Mouse (Mus musculus) midbrain, embryonic 14.5 days (tissue): Measurements from ENCODE around the gene Ap1s2. TPM values are rescaled to one million over a fixed set of nuclear protein-coding genes. Genes with fewer than 3 reads are reported as not detected.

Experiments
- ATAC-seq: fragments of 200-750 bp; cut with Nextera tagmentation; 2 replicates; pipeline ENCODE4 v1.8.0; 2017; ENCODE audit warnings: moderate number of reproducible peaks, moderate library complexity; ENCODE audit not compliant: low FRiP score, low TSS enrichment
- DNase-seq: peaks from one replicate; pipeline ENCODE4 v3.0.0-alpha.2; 2015
- H3K27ac ChIP-seq: fragments of 300-500 bp; sonication (generic); replicated peaks from 2 replicates; pipeline ENCODE4 v1.5.1; 2014; ENCODE audit warnings: mild to moderate bottlenecking, low read depth, low read length, moderate library complexity
- H3K27me3 ChIP-seq: fragments of 300-500 bp; sonication (generic); 2 replicates; pipeline ENCODE4 v1.6.1; 2014; ENCODE audit warnings: low read length, control low read depth, mixed read lengths; ENCODE audit not compliant: control insufficient read depth, insufficient read depth
- H3K36me3 ChIP-seq: fragments of 300-500 bp; sonication (generic); 2 replicates; pipeline ENCODE4 v1.6.1; 2014; ENCODE audit warnings: low read length, control low read depth; ENCODE audit not compliant: control insufficient read depth, insufficient read depth
- H3K4me1 ChIP-seq: fragments of 300-500 bp; sonication (generic); 2 replicates; pipeline ENCODE4 v1.6.1; 2014; ENCODE audit warnings: mild to moderate bottlenecking, antibody characterized with exemption, low read length, control low read depth; ENCODE audit not compliant: control insufficient read depth, insufficient read depth
- H3K4me2 ChIP-seq: fragments of 300-500 bp; sonication (generic); 2 replicates; pipeline ENCODE4 v1.6.1; 2014; ENCODE audit warnings: mild to moderate bottlenecking, low read length, moderate library complexity
- H3K4me3 ChIP-seq: fragments of 300-500 bp; sonication (generic); replicated peaks from 2 replicates; pipeline ENCODE4 v1.5.1; 2014; ENCODE audit warnings: low read depth, low read length
- H3K9ac ChIP-seq: fragments of 300-500 bp; sonication (generic); replicated peaks from 2 replicates; pipeline ENCODE4 v1.6.1; 2014; ENCODE audit warnings: mild to moderate bottlenecking, low read length, moderate library complexity
- H3K9me3 ChIP-seq: fragments of 300-500 bp; sonication (generic); 2 replicates; pipeline ENCODE4 v1.6.1; 2016; ENCODE audit warnings: low read length, control low read depth, mixed read lengths; ENCODE audit not compliant: control insufficient read depth
- WGBS: fragments of 180-500 bp; shearing (Covaris S2); extraction: QIAGEN DNeasy Blood & Tissue Kit; methylation state at CpG from one replicate; pipeline ENCODE4 v1.1.7; 2014; 5-methylcytosine and 5-hydroxymethylcytosine counted together
- polyA plus RNA-seq: library from polyadenylated mRNA; unstranded; fragments of >200 nt; fragmentation: Nextera tagmentation; extraction: Ambion mirVana; gene quantifications from 2 replicates; pipeline ENCODE4 v1.2.1, GENCODE M21; 2014

The Ap1s2 gene
- 105 and 107 TPM in 2 replicates for polyA plus RNA-seq

DNA sequence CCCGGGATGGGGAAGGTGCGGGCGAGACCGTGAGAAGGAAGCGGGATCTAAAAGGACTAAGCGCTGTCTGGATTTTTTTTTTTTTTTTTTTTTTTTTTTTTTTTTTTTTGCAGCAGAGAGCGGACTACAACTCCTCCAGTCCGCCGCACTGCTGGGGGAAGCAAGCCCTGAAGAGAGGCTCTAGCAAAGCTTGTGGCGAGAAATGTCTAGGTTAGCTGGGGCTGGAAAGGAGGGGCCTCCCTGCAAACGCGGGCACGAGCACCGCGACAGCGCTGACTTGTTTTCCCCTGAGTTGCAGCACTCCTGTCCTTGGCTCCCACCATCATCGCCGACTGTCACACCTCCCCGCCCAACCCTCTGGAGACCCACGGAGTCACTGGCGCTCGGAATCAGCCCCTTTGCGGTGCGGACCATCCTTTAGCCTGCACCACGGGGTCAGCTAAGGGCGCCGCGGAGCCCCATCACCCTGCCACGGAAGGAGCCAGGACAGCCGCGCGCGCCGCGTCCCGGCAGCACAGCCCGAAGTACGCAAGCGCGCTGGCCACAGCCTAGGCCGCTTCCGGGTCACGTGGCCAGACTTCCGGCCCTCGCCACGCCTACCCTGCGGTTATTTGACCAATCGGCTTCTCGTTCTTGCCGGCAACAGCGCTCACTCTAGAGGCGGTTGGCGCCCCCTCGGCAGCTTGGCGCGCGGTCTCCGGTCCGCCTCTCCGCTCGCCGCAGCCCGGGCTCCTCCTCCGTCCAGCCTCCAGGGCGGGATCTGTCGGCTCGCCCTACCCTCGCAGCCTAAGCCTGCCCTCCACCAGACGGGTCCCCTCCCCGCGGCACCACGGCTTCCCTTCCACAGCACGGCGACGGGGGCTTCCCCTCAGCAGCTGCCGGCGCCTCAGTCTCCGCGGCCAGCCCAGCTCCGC, at the start of gene Ap1s2:
TSS of gene Ap1s2 (plus strand) at position 681 of the 914 bp plus-strand sequence.
- Histone ChIP-seq H3K4me2 (peak within 1 kb of the TSS; percentile 57), H3K27ac (peak within 1 kb of the TSS; percentile 86), H3K36me3 (no peaks in the 10 kb centered on the region), H3K4me3 (peak within 1 kb of the TSS; percentile 58), H3K9me3 (no peaks in the 10 kb centered on the region), H3K9ac (peak within 1 kb of the TSS; percentile 64), H3K4me1 (no peaks in the 10 kb centered on the region), H3K27me3 (no peaks in the 10 kb centered on the region)
- 25% methylated on average over 80 of the region's 80 CpGs for WGBS
- peak; percentile 99 for ATAC-seq
- DNase-seq, result peak; percentile 95

DNA sequence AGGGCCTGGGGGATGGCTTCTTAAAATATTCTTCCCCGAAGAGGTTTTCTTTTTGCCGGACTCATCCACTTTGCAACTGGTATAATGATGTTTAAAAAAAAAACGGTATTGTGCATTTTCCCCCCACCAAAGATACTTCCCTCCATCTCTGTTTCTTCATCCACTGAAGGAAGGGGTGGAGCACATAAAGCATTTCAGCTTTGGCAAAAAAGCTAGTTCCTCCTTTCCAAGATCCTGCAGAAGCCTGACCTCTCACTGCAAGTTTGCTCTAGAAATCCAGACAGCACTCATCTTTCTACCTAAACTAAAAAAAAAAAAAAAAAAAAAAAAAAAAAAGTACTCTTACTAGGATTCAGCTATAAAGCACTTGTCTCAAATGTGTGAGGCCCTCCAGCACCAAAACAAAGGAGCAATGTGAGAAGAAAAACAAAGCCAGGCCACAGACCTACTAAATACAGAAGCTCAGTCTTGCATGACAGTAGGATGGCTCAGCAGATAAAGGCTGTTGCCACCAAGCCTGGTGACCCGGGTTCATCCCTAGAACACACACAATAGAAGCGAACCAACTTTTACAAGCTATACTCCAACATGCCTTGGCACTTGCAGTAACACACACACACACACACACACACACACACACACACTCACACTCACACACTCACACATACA, 41.0 kb upstream of the Ap1s2 start:
- WGBS, result 42% methylated on average over 5 of the region's 5 CpGs
- Histone ChIP-seq H3K27me3 (no peaks in the 10 kb centered on the region), H3K36me3 (no peaks in the 10 kb centered on the region), H3K9me3 (no peaks in the 10 kb centered on the region), H3K27ac (no peak overlapping the region), H3K9ac (no peak overlapping the region), H3K4me2 (no peak overlapping the region), H3K4me3 (no peak overlapping the region), H3K4me1 (no peaks in the 10 kb centered on the region)
- ATAC-seq (no peak), DNase-seq (no peak)

DNA sequence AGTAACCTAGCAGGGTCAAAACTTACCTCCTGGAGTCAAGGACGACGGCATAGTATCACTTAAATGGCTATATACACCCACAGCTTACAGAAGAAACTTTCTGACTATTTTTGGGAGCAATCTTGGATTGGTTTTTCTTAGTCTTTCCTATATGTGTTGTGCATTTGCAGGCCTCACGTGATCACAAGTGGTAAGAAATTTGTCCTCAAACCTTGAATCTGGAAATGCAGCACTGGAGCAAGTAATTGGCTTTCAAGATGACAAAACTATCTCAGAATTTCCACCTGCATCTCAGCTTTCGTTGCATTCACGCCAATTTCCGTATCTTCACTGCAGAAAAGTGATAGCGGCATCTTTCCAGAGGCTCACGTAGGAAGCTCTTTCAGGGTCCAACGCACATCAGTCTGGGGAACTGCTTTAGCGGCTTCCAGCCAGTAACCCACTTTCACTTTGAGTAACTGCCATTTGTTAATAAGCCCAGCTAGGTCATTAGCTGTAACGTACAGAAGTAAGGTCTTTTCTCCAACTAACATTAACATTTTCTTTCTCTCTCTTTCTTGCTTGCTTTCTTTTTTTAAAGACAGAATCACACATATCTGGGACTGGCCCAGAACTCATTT, 40.0 kb upstream of the Ap1s2 start:
- Histone ChIP-seq H3K4me2 (no peak overlapping the region), H3K27ac (no peak overlapping the region), H3K36me3 (no peaks in the 10 kb centered on the region), H3K27me3 (no peaks in the 10 kb centered on the region), H3K9ac (no peak overlapping the region), H3K4me3 (no peak overlapping the region), H3K9me3 (no peaks in the 10 kb centered on the region), H3K4me1 (no peaks in the 10 kb centered on the region)
- ATAC-seq, result no peak
- no peak for DNase-seq
- WGBS, result 73% methylated on average over 11 of the region's 11 CpGs

DNA sequence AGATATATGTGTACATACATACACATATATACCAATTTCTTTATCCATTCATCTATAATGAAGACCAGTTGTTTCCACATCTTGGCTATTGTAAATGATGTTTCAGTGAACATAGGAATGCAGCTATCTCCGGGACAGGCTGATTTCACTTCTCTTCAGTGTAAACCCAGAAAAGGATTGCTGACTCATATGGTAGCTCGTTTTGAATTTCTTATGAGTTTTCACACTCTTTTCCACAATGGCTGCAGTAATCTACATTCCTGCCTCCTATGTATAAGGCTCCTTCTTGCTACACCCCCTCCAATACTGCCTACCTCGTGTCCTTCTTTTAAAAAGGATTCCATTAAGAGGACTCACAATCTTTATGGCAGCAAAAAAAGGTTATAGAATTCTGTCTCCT, 32.9 kb upstream of the Ap1s2 start:
- H3K27ac ChIP-seq, result no peak overlapping the region
- H3K4me2 ChIP-seq, result no peak overlapping the region
- no peak overlapping the region for H3K4me3 ChIP-seq
- WGBS, result 82% methylated on average over 3 of the region's 3 CpGs
- no peaks in the 10 kb centered on the region for H3K9me3 ChIP-seq
- DNase-seq (no peak), ATAC-seq (no peak)
- no peak overlapping the region for H3K9ac ChIP-seq
- 0 out of 2 replicates have a peak, but pooled peaks cover 4% of the 10 kb centered on the region for H3K27me3 ChIP-seq
- no peaks in the 10 kb centered on the region for H3K4me1 ChIP-seq
- no peaks in the 10 kb centered on the region for H3K36me3 ChIP-seq

DNA sequence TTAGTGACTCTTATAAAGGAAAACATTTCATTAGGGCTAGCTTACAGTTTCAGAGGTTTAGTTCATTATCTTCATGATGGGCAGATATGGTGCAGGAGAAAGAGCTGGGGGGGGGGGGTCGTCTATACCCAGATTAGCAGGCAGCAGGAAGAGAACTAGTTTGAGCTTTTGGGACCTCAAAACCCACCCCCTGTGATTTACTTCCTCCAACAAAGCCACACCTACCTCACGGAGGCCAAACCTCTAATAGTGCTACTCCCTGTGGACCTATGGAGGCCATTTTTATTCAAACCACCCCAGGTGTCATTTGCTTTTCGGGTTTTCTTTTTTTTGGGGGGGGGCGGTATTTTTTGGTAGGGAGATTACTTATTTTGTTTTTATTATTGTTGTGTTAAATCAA, 32.2 kb upstream of the Ap1s2 start:
- Histone ChIP-seq H3K27ac (no peak overlapping the region), H3K9ac (no peak overlapping the region), H3K9me3 (no peaks in the 10 kb centered on the region), H3K4me1 (no peaks in the 10 kb centered on the region), H3K4me2 (no peak overlapping the region), H3K27me3 (0 out of 2 replicates have a peak, but pooled peaks cover 4% of the 10 kb centered on the region), H3K36me3 (no peaks in the 10 kb centered on the region), H3K4me3 (no peak overlapping the region)
- DNase-seq (no peak), ATAC-seq (no peak)
- 65% methylated on average over 4 of the region's 4 CpGs for WGBS

DNA sequence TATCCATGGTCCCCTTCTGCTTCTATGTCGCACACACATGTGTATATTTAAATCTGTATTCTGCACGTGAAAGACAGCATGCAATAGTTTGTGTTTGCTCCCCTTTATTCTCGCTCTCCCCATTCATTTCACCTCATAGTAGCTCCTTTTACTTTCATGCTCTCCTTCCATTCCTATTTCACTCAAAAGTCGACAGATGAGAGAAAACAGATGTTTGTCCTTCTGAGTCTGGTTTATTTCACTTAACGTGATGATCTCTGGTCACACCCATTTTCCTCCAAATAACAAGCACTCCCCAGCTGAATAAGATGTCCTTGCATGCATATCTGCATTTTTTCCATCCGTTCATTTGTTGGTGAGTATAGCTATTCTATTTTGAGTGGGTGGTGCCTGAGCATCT, 29.8 kb upstream of the Ap1s2 start:
- H3K27ac ChIP-seq, result no peak overlapping the region
- H3K9me3 ChIP-seq, result no peaks in the 10 kb centered on the region
- H3K4me1 ChIP-seq, result no peaks in the 10 kb centered on the region
- ATAC-seq (no peak), DNase-seq (no peak)
- 0 out of 2 replicates have a peak, but pooled peaks cover 4% of the 10 kb centered on the region for H3K27me3 ChIP-seq
- H3K9ac ChIP-seq, result no peak overlapping the region
- 76% methylated on average over 6 of the region's 6 CpGs for WGBS
- H3K4me2 ChIP-seq, result no peak overlapping the region
- no peaks in the 10 kb centered on the region for H3K36me3 ChIP-seq
- H3K4me3 ChIP-seq, result no peak overlapping the region

DNA sequence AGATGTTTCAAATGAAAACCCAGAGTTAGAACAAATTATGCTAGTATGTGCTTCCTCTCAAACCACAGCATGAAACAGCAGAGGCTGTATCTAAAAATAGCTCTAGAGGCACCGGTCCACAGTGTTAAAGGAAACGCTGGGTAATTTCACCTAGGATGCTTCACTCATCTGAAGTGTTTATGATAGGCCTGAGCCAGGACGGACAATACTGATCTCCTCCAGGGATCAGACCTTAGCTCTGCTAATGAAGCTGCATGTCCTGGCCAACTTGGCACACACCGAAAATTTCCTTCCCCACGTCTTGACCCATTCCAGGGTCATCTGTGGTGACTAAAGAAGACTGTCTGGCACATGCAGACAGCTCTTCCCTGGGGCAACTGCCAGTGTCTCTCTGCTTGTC, 29.4 kb upstream of the Ap1s2 start:
- Histone ChIP-seq H3K27ac (no peak overlapping the region), H3K9ac (no peak overlapping the region), H3K36me3 (no peaks in the 10 kb centered on the region), H3K4me1 (no peaks in the 10 kb centered on the region), H3K4me3 (no peak overlapping the region), H3K27me3 (0 out of 2 replicates have a peak, but pooled peaks cover 4% of the 10 kb centered on the region), H3K9me3 (no peaks in the 10 kb centered on the region), H3K4me2 (no peak overlapping the region)
- DNase-seq (no peak), ATAC-seq (no peak)
- WGBS, result 78% methylated on average over 5 of the region's 5 CpGs

DNA sequence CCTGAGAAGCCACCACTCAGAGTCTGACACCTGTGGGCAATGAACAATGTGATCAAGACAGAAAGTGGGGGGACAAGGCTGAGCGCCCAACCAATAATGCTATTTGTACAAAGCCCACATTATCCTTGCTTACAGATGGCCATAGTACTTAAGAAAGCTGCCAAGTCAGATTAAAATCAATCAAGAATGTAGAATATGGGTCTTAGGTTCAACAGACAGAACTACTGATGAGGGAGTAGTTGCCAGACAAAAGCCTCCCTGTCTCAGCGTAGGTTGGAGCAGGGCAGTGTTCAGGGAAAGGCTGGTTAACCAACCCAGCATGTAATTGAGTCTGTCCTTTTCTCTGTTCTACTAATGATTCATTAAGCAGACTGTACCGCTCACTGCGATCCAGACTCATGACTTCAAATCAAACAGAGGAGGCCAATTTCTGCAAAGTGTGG, 23.3 kb upstream of the Ap1s2 start:
- no peak overlapping the region for H3K9ac ChIP-seq
- H3K27me3 ChIP-seq, result no peaks in the 10 kb centered on the region
- H3K36me3 ChIP-seq, result no peaks in the 10 kb centered on the region
- no peaks in the 10 kb centered on the region for H3K4me1 ChIP-seq
- no peak for DNase-seq
- WGBS, result 42% methylated on average over 4 of the region's 4 CpGs
- no peak; the same call in 1 of the 2 replicates for ATAC-seq
- no peak overlapping the region for H3K4me2 ChIP-seq
- no peak overlapping the region for H3K27ac ChIP-seq
- H3K4me3 ChIP-seq, result no peak overlapping the region
- H3K9me3 ChIP-seq, result no peaks in the 10 kb centered on the region
